Mouse (Mus musculus) hindbrain, embryonic 11.5 days (tissue): ENCODE data around the gene Arhgap23. TPM values are rescaled to one million over a fixed set of nuclear protein-coding genes. Genes with fewer than 3 reads are reported as not detected.

ENCODE experiments used
- ATAC-seq: fragments of 200-750 bp; cut with Nextera tagmentation; 2 replicates; pipeline ENCODE4 v1.8.0; 2017; ENCODE audit warnings: mild to moderate bottlenecking, moderate TSS enrichment, moderate library complexity; ENCODE audit not compliant: low FRiP score
- DNase-seq: peaks from one replicate; pipeline ENCODE4 v3.0.0-alpha.2; 2015; ENCODE audit warnings: low spot score
- H3K27ac ChIP-seq: fragments of 300-500 bp; sonication (generic); 2 replicates; pipeline ENCODE4 v1.5.1; 2014; ENCODE audit warnings: mild to moderate bottlenecking, low read depth, low read length
- H3K27me3 ChIP-seq: fragments of 300-500 bp; sonication (generic); 2 replicates; pipeline ENCODE4 v1.6.1; 2014; ENCODE audit warnings: mild to moderate bottlenecking, low read length, moderate library complexity, mixed read lengths; ENCODE audit not compliant: control insufficient read depth, insufficient read depth
- H3K36me3 ChIP-seq: fragments of 300-500 bp; sonication (generic); 2 replicates; pipeline ENCODE4 v1.6.1; 2014; ENCODE audit warnings: mild to moderate bottlenecking, low read length, moderate library complexity, mixed read lengths; ENCODE audit not compliant: control insufficient read depth, insufficient read depth
- H3K4me1 ChIP-seq: fragments of 300-500 bp; sonication (generic); replicated peaks from 2 replicates; pipeline ENCODE4 v1.6.1; 2014; ENCODE audit warnings: low read length, mixed read lengths; ENCODE audit not compliant: control insufficient read depth, insufficient read depth
- H3K4me2 ChIP-seq: fragments of 300-500 bp; sonication (generic); replicated peaks from 2 replicates; pipeline ENCODE4 v1.6.1; 2014; ENCODE audit warnings: mild to moderate bottlenecking, low read depth, low read length
- H3K4me3 ChIP-seq: fragments of 300-500 bp; sonication (generic); 2 replicates; pipeline ENCODE4 v1.5.1; 2014; ENCODE audit warnings: low read depth, low read length
- H3K9ac ChIP-seq: fragments of 300-500 bp; sonication (generic); 2 replicates; pipeline ENCODE4 v1.6.1; 2014; ENCODE audit warnings: low read depth, low read length
- H3K9me3 ChIP-seq: fragments of 300-500 bp; sonication (generic); 2 replicates; pipeline ENCODE4 v1.6.1; 2016; ENCODE audit warnings: low read length; ENCODE audit not compliant: control insufficient read depth
- WGBS: fragments of 180-500 bp; shearing (Covaris S2); extraction: QIAGEN DNeasy Blood & Tissue Kit; methylation state at CpG from one replicate; pipeline ENCODE4 v1.1.7; 2014; 5-methylcytosine and 5-hydroxymethylcytosine counted together
- polyA plus RNA-seq: library from polyadenylated mRNA; unstranded; fragments of >200 nt; fragmentation: Nextera tagmentation; extraction: Ambion mirVana; gene quantifications from 2 replicates; pipeline ENCODE4 v1.2.1, GENCODE M21; 2014

Gene Arhgap23
- polyA plus RNA-seq, 1 experiment from 2014 or later = 3.5 TPM

DNA sequence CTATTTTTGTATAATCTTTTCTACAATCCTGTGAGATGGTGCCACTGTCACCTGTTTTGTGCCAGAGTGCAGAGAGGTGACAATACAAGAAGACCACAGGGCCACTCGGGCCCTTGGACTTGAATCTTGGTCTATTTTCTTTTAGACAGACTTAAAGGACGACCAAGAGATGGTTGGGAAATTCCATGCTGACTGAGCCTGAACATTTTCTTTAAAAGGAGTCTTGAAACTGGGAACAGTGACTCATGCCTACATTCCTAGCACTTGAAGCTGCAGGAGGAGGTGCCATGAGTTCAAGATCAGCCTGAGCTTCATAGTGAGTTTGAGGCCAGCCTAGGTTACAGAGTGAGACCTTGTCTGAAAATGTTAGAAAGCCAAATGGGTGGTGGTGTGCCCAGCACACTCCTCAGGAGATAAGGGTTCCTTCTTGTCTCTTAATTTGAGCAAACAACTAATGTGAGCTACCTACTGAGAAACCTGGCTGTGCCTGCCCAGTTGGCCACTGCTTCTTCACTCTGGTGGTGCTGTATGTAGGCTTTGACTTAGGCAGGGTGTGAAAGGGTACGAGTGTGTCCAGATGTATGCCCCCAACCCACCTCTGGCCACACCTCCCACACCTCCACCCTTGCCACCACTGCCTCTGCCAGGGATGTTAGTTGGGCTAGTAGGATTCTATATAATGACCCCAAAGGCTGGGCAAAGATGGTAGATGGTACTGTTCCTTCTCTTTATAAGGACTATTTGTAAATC, 13.5 kb upstream of the Arhgap23 start:
- no peak overlapping the region for H3K27ac ChIP-seq
- H3K36me3 ChIP-seq = no peaks in the 10 kb centered on the region
- H3K4me1 ChIP-seq = peaks cover 12% of the 10 kb centered on the region
- no peak overlapping the region for H3K4me3 ChIP-seq
- ATAC-seq (no peak), DNase-seq (no peak)
- peaks cover 14% of the 10 kb centered on the region for H3K27me3 ChIP-seq
- H3K4me2 ChIP-seq = no peak overlapping the region
- no peak overlapping the region for H3K9ac ChIP-seq
- no peaks in the 10 kb centered on the region for H3K9me3 ChIP-seq
- WGBS = 86% methylated on average over 3 of the region's 3 CpGs

GRCm38 (mm10) chr11:97402746-97403145, 12.6 kb upstream of the Arhgap23 start:
- Histone ChIP-seq H3K36me3 (no peaks in the 10 kb centered on the region), H3K4me3 (no peak overlapping the region), H3K9ac (no peak overlapping the region), H3K4me2 (no peak overlapping the region), H3K27ac (no peak overlapping the region), H3K27me3 (peaks cover 18% of the 10 kb centered on the region), H3K4me1 (peaks cover 12% of the 10 kb centered on the region), H3K9me3 (no peaks in the 10 kb centered on the region)
- ATAC-seq = no peak
- WGBS = 12% methylated on average over 2 of the region's 2 CpGs
- DNase-seq = no peak

DNA sequence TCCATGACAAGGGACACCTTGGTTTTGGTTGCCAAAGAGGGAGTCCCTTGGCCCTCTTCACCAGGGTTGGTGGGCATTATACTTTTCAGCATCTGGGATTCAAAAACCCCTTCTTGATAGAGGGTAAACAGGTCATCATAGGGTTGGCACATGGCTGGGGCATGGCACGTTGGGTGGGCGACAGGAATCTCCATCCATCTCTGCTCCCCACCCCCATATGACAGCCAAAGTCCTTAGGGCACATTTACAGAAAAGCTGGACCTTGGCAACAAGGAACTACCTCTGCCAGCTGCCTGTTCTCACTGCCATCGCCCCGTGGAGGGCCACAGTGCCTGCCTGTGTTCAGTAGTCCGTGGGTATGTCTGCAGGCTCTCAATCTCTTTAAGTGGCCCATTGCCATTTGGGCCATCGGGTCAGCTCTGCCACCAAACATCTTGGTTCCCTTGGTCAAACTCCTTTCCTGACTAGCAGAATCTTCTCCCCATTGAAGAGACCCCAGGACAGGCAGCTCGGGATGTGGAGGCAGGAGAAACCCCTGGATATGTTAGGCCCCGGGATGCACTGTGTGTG, 11.6 kb upstream of the Arhgap23 start:
- Histone ChIP-seq H3K4me3 (peak overlapping the region; percentile 52), H3K27ac (no peak overlapping the region), H3K36me3 (no peaks in the 10 kb centered on the region), H3K9ac (peak overlapping the region; percentile 65; the same call in 1 of the 2 replicates), H3K4me2 (peak overlapping the region; percentile 97), H3K4me1 (peaks cover 14% of the 10 kb centered on the region), H3K9me3 (no peaks in the 10 kb centered on the region), H3K27me3 (peaks cover 21% of the 10 kb centered on the region)
- 45% methylated on average over 8 of the region's 8 CpGs for WGBS
- DNase-seq = no peak
- no peak for ATAC-seq

DNA sequence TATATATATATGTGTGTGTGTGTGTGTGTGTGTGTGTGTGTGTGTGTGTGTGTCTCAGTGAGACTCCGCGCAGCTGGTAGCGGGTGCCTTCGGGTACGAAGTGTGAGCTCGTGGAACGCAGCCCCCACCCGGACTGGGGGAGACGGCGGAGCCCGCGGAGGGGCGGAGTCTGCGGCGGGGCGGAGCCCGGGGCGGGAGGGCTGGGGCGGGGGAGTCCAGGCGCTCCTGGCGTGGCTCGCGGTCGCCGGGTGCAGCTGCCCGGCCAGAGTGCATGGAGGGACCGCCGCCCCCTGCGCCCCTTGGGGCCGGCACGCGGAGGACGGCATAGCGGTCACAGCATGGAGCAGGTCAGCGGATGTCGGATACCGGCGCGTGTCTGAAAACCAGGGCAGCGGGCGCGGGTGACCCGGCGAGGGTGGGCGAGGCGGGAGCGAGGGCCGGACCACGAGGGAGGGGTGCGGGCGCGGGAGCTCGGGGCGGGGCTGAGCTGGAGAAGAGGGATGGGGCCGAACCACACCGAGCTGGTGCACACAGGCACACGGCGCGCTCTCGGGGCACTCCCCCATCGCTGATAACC, 11.1 kb upstream of the Arhgap23 start:
- Histone ChIP-seq H3K4me1 (peaks cover 14% of the 10 kb centered on the region), H3K9ac (peak overlapping the region; percentile 65), H3K4me2 (peak overlapping the region; percentile 97), H3K27me3 (peaks cover 21% of the 10 kb centered on the region), H3K27ac (peak overlapping the region; percentile 36; the same call in 1 of the 2 replicates), H3K9me3 (no peaks in the 10 kb centered on the region), H3K4me3 (peak overlapping the region; percentile 52), H3K36me3 (no peaks in the 10 kb centered on the region)
- ATAC-seq (peak; percentile 56), DNase-seq (peak; percentile 63)
- 0% methylated on average over 16 of the region's 61 CpGs for WGBS

DNA sequence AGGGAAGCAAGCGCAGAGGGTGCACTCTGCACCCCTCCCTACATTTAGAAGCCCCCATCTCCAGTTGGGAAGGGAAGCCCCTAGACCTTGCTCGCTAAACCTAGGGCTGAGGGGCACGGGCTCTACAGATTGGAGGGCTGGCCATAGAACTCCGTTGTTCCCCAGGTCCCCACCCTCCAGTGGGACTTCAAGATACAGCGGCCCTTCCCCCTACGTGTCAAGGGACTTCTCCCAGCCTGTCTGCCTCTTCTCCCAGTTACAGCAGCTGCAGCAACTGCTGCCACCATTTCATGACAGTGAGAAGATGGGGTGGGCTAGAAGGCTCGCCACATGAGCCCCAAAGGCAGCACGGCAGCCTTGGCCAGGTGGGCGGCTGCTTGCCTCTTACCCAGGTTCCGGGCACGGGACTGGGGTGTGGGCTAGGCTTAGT, 10.6 kb upstream of the Arhgap23 start:
- DNase-seq (peak; percentile 59), ATAC-seq (0 out of 2 replicates have a peak, but pooled peaks have one; percentile 38)
- under 1% methylated on average over 11 of the region's 11 CpGs for WGBS
- Histone ChIP-seq H3K9ac (peak overlapping the region; percentile 65), H3K36me3 (no peaks in the 10 kb centered on the region), H3K4me3 (peak overlapping the region; percentile 52), H3K4me1 (peaks cover 14% of the 10 kb centered on the region), H3K27ac (0 out of 2 replicates have a peak overlapping the region, but pooled peaks have one; percentile 36), H3K9me3 (no peaks in the 10 kb centered on the region), H3K27me3 (peaks cover 21% of the 10 kb centered on the region), H3K4me2 (peak overlapping the region; percentile 97)

DNA sequence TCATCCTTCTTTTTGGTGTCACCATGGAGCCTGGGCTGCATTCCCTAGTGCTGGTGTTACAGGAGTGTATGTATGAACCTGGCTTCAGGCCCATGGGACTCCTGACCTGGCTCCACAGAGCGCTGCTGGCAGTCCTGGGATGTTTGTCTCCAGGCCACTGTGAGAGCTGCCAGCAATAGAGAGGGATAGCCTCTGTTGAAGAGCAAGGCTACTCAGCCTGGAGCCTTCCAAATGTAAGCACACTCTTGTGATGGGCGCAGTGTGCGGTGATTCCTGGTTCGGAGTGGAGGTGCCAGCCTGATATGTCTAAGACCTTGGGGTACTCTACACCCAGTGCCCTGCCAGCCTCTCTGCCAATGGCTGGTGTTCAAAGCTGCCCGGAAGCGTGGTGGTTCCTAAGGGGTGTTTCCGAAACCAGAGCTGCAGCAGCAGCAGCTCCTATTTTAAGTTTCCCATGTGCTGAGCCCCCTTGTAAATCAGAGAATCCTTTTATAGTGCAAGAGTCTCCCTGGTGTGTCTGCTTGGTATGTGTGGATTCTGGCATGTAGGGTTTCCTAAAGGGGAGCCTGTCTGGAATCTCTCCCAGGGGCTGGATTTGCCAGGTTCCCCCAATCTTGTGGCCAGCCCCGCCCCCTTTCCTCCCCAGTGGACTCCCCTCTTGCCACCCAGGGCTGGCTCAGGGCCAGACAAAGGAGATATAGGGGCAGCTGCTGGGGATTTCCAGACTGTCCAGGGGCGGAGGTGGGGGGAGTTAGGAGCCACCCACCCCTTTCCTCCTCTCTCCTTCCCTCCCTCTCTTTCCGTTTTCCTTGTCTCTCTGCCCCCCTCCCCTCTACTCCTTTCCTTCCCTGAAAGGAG, 9.0 kb upstream of the Arhgap23 start:
- peaks cover 21% of the 10 kb centered on the region for H3K27me3 ChIP-seq
- H3K4me3 ChIP-seq = no peak overlapping the region
- no peak overlapping the region for H3K9ac ChIP-seq
- no peak overlapping the region for H3K27ac ChIP-seq
- DNase-seq (no peak), ATAC-seq (no peak)
- peaks cover 11% of the 10 kb centered on the region for H3K4me1 ChIP-seq
- no peaks in the 10 kb centered on the region for H3K36me3 ChIP-seq
- WGBS = 69% methylated on average over 10 of the region's 10 CpGs
- H3K4me2 ChIP-seq = no peak overlapping the region
- H3K9me3 ChIP-seq = no peaks in the 10 kb centered on the region

- WGBS = 74% methylated on average over 3 of the region's 3 CpGs
- Histone ChIP-seq H3K4me1 (peaks cover 11% of the 10 kb centered on the region), H3K4me3 (no peak overlapping the region), H3K9ac (no peak overlapping the region), H3K27me3 (peaks cover 21% of the 10 kb centered on the region), H3K27ac (no peak overlapping the region), H3K9me3 (no peaks in the 10 kb centered on the region), H3K4me2 (no peak overlapping the region), H3K36me3 (no peaks in the 10 kb centered on the region)
- ATAC-seq (no peak), DNase-seq (no peak)
Observed at GRCm38 (mm10) chr11:97407456-97407855, 7.9 kb upstream of the Arhgap23 start.

- no peak for ATAC-seq
- Histone ChIP-seq H3K9ac (no peak overlapping the region), H3K36me3 (no peaks in the 10 kb centered on the region), H3K9me3 (no peaks in the 10 kb centered on the region), H3K27ac (no peak overlapping the region), H3K4me1 (peaks cover 11% of the 10 kb centered on the region), H3K27me3 (peaks cover 21% of the 10 kb centered on the region), H3K4me2 (no peak overlapping the region), H3K4me3 (no peak overlapping the region)
- WGBS = 2% methylated on average over 6 of the region's 6 CpGs
- DNase-seq = peak; percentile 87
Observed at GRCm38 (mm10) chr11:97408171-97408570, 7.2 kb upstream of the Arhgap23 start.
